Mouse (Mus musculus) neural tube, embryonic 14.5 days (tissue): ENCODE results near the gene 3110082I17Rik. TPM values are rescaled to one million over a fixed set of nuclear protein-coding genes. Genes with fewer than 3 reads are reported as not detected.

ENCODE experiments used
- ATAC-seq: fragments of 200-750 bp; cut with Nextera tagmentation; 2 replicates; pipeline ENCODE4 v1.8.0; 2017; ENCODE audit warnings: low read depth, mild to moderate bottlenecking, moderate TSS enrichment, moderate library complexity
- H3K27ac ChIP-seq: fragments of 300-500 bp; sonication (generic); 2 replicates; pipeline ENCODE4 v1.5.1; 2014; ENCODE audit warnings: low read depth, mild to moderate bottlenecking, control low read depth, low read length, moderate library complexity, mixed read lengths
- H3K27me3 ChIP-seq: fragments of 300-500 bp; sonication (generic); 2 replicates; pipeline ENCODE4 v1.6.1; 2014; ENCODE audit warnings: low read length; ENCODE audit not compliant: control insufficient read depth, insufficient read depth
- H3K36me3 ChIP-seq: fragments of 300-500 bp; sonication (generic); 2 replicates; pipeline ENCODE4 v1.6.1; 2014; ENCODE audit warnings: low read length, mixed read lengths; ENCODE audit not compliant: control insufficient read depth, insufficient read depth
- H3K4me1 ChIP-seq: fragments of 300-500 bp; sonication (generic); 2 replicates; pipeline ENCODE4 v1.6.1; 2014; ENCODE audit warnings: low read length; ENCODE audit not compliant: control insufficient read depth, insufficient read depth
- H3K4me2 ChIP-seq: fragments of 300-500 bp; sonication (generic); 2 replicates; pipeline ENCODE4 v1.6.1; 2014; ENCODE audit warnings: mild to moderate bottlenecking, low read depth, low read length, control low read depth
- H3K4me3 ChIP-seq: fragments of 300-500 bp; sonication (generic); 2 replicates; pipeline ENCODE4 v1.5.1; 2014; ENCODE audit warnings: low read depth, low read length, control low read depth, mixed read lengths
- H3K9ac ChIP-seq: fragments of 300-500 bp; sonication (generic); replicated peaks from 2 replicates; pipeline ENCODE4 v1.6.1; 2014; ENCODE audit warnings: low read depth, mild to moderate bottlenecking, control low read depth, low read length, mixed read lengths
- H3K9me3 ChIP-seq: fragments of 300-500 bp; sonication (generic); 2 replicates; pipeline ENCODE4 v1.6.1; 2016; ENCODE audit warnings: low read length; ENCODE audit not compliant: control insufficient read depth
- WGBS: fragments of 180-500 bp; shearing (Covaris S2); extraction: QIAGEN DNeasy Blood & Tissue Kit; methylation state at CpG from one replicate; pipeline ENCODE4 v1.1.7; 2014; 5-methylcytosine and 5-hydroxymethylcytosine counted together
- polyA plus RNA-seq: library from polyadenylated mRNA; unstranded; fragments of >200 nt; fragmentation: Nextera tagmentation; extraction: Ambion mirVana; gene quantifications from 2 replicates; pipeline ENCODE4 v1.2.1, GENCODE M21; 2014

3110082I17Rik gene
- polyA plus RNA-seq, 1 experiment from 2014 or later: 11.7 TPM

DNA sequence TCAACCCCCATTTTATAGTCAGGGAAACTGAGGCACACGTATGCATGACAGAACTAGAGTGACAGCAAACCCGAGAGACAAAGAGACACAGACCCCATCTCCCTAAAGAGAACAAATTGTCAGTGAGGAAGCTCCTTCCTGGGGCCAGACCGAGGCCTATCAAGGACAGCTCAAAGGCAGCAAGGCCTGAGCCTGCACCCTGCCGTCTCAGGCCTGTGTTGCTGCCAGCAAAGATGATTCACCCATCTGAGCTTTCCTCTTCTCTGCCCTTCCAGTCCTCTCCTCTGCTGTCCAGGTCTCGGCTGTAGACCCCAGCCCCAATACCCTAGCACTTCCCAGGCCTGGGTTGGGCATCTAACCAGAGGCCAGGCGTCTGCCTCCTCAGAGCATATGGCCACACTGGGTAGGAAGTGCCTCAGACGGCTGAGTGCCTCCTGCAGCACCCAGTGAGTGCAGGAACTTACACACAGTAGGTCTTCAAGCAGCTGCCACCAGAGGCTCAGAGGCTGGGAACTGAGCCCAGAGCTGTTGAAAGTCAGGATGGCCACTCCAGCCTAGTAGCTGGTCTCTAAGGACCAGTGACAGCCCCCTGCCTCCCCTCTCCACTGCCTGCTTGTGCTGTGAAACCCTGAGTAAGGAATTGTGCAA lies 133.2 kb downstream of the 3110082I17Rik start:
- no peak overlapping the region for H3K4me3 ChIP-seq
- WGBS: 74% methylated on average over 7 of the region's 7 CpGs

DNA sequence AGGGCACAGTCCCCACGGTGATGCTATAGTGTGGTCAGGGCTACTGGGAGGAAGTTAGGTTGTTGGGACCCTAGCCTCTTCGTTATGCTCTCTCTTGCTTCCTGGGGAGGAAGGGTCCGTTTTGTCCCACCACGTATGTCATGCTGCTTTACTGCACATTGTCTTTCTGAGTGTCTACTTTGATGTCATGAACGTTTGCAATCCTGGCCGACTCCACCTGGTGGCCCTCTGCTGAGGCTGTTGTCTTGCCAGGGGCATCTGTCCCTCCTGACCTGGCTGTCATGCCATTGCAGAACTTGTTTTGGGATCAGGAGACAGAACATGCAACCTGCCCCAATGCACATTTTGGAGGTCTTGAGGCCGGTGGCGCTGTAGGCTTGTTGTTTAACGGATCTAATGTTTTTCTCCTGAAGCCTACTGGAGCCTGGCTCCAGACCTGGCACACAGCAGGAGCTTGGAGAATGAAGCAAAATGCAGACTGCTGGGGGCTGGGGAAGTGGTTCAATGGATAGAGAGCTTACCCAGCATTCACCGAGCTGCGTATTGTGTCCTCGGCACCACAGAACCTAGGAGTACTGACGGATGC lies 134.1 kb downstream of the 3110082I17Rik start:
- Histone ChIP-seq H3K4me3 (no peak overlapping the region), H3K27ac (no peak overlapping the region), H3K4me1 (0 out of 2 replicates have a peak, but pooled peaks cover 3% of the 10 kb centered on the region), H3K27me3 (peaks cover 21% of the 10 kb centered on the region), H3K9ac (no peak overlapping the region), H3K9me3 (no peaks in the 10 kb centered on the region), H3K4me2 (peak overlapping the region; percentile 80; the same call in 1 of the 2 replicates), H3K36me3 (no peaks in the 10 kb centered on the region)
- no peak for ATAC-seq
- 60% methylated on average over 13 of the region's 13 CpGs for WGBS

More for the DNA sequence above, 133.2 kb downstream of the 3110082I17Rik start:
- Histone ChIP-seq H3K27ac (no peak overlapping the region), H3K27me3 (peaks cover 21% of the 10 kb centered on the region), H3K36me3 (no peaks in the 10 kb centered on the region), H3K9ac (no peak overlapping the region), H3K4me2 (no peak overlapping the region), H3K4me1 (0 out of 2 replicates have a peak, but pooled peaks cover 3% of the 10 kb centered on the region), H3K9me3 (no peaks in the 10 kb centered on the region)
- no peak for ATAC-seq

DNA sequence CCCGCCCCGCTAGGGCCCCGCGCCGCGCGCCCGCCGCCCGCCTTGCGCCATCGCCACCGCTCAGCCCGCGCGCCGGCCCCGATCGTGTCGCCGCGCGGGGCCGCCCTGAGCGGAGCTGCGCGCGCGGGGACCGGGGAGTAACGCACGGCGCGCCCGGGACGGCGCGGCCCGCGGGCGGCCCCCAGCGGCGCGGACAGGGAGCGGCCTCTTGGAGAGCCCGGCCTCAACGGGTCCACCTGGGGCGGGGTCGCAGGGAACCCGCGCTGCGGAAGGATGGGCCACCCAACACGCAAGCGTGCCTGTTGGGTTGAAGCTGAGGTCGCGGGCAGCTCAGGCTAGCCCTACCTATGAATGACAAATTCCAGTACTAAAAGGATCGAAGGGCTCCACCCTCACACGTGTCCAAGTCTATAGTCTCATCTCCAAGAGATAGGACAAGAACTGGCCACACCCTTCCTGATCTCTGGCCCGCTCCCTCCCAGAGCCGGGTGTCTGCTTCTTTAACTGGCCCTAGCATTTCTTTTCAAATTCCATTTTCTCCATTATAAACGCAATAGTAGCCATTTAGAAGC lies 134.8 kb downstream of the 3110082I17Rik start, which contains the start of gene Adap1:
Adap1 (minus strand) TSS at position 228 of the 572 bp plus-strand sequence.
- H3K9me3 ChIP-seq: no peaks in the 10 kb centered on the region
- peak within 1 kb of the TSS; percentile 57 for H3K27ac ChIP-seq
- WGBS: 4% methylated on average over 42 of the region's 61 CpGs
- H3K4me1 ChIP-seq: 0 out of 2 replicates have a peak, but pooled peaks cover 3% of the 10 kb centered on the region
- peak within 1 kb of the TSS; percentile 70 for H3K4me3 ChIP-seq
- peak; percentile 85 for ATAC-seq
- H3K4me2 ChIP-seq: peak within 1 kb of the TSS; percentile 80
- peaks cover 21% of the 10 kb centered on the region for H3K27me3 ChIP-seq
- peak within 1 kb of the TSS; percentile 88 for H3K9ac ChIP-seq
- no peaks in the 10 kb centered on the region for H3K36me3 ChIP-seq

DNA sequence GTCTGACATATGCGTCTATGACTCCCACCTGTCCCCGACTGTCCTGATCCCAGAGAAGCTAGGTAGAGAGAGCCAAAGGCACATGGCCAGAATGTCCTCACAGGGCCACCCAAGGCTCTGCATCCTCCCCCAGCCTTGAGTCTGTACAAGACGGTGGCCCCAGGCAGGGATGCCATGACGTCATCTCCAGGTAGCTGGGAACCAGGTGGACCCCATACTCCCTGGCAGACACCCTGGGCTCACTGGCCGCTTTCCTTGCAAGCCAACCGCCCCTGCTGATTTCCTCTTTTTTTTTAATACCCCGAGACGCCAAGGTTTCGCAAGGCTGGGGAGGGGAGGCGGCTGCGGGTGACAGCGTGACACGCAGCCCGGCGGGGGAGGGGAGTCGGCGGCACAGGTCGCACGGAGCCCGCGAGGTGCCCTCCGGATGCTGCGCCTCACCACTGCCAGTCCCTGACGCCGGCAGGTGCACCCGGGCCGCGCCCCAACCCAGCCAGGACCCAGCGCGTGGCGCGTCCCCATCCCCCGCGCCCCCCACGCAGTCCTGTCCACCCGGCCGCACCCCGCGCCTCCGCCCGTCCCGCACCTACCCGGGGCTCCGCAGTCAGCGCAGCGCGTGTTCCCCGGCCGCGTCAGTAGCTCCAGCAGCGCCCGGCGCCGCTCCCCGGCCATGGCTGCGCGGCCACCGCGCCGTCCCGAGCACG lies 135.5 kb downstream of the 3110082I17Rik start:
- Histone ChIP-seq H3K27ac (peak overlapping the region; percentile 57), H3K4me2 (peak overlapping the region; percentile 80), H3K9ac (peak overlapping the region; percentile 88), H3K4me3 (peak overlapping the region; percentile 70), H3K36me3 (no peaks in the 10 kb centered on the region), H3K27me3 (peaks cover 21% of the 10 kb centered on the region), H3K9me3 (no peaks in the 10 kb centered on the region), H3K4me1 (0 out of 2 replicates have a peak, but pooled peaks cover 3% of the 10 kb centered on the region)
- ATAC-seq: peak; percentile 62
- WGBS: 1% methylated on average over 62 of the region's 62 CpGs

DNA sequence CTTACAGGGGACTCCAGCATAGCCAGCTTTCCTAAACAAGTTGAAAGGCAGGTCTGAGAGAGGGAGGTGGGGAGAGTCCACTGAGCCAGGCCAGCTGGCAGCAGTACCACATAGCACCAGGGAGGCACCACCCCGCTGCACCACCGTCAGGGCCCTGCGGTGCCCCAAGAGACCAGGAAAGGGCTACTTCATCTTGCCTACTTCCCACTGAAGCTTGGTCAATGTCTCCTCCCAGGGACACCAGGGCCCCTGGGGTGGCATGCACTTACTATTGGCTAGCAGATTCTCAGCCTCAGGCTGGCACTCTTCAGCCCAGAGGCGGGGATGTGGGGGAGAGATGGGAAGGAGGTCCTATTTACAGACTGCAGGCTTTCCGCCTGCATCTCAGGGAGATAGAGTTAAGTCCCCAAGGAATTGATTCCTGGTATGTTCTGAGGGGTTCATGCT lies 136.3 kb downstream of the 3110082I17Rik start:
- no peak for ATAC-seq
- peaks cover 21% of the 10 kb centered on the region for H3K27me3 ChIP-seq
- peak overlapping the region; percentile 70 for H3K4me3 ChIP-seq
- no peaks in the 10 kb centered on the region for H3K36me3 ChIP-seq
- 0 out of 2 replicates have a peak, but pooled peaks cover 3% of the 10 kb centered on the region for H3K4me1 ChIP-seq
- H3K9me3 ChIP-seq: no peaks in the 10 kb centered on the region
- peak overlapping the region; percentile 80 for H3K4me2 ChIP-seq
- peak overlapping the region; percentile 88 for H3K9ac ChIP-seq
- 52% methylated on average over 5 of the region's 5 CpGs for WGBS
- H3K27ac ChIP-seq: no peak overlapping the region

DNA sequence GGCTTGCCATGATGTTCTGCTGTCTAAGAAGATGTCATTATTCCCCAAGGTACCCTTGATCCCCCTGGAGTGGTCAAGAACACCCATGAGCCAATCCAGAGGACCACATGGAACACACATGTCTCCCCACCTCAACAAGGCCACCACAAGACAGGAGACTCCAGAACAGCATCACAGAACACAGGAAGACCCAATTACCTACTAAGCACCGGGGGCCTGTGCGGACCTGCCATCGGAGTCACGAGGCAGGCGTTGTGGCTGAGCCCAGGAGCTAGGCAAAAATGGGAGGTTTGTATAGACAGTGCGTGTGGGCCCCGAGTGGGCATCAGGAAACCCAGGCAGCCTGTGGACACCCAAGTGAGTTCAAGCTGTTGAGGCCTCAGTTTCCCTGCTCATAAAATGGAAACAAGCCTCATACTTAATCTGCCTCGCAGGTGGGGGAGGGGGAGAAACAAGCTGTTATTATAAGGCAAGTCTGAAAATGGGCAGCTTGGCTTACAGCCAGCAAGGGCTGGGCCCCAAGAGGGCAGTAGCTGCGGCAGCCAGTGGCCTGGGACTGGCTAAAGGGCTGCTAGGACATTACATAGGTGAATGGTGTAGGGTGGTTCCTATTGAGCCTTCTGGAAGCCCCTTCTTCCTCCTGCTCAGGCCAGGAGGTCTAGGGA lies 136.9 kb downstream of the 3110082I17Rik start:
- no peak overlapping the region; the same call in 1 of the 2 replicates for H3K9ac ChIP-seq
- no peak for ATAC-seq
- H3K27ac ChIP-seq: no peak overlapping the region

DNA sequence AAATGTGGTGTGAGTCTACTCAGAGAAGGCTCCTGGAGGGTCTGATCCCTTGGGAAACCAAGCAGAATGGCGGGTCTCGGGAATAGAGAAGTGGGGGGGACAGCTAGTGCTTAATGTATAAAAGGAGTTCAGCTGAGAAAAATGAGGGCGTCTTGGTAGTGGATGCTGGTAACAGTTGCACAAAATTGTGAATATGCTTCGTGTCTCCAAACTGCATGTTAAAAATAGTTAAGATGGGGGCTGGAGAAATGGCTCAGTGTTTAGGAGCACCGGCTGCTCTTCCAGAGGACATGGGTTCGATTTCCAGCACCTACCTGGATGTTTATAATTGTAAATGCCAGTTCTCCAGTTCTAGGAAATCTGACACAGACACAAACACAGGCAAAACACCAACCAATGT lies 139.0 kb downstream of the 3110082I17Rik start:
- Histone ChIP-seq H3K27ac (no peak overlapping the region), H3K4me2 (no peak overlapping the region), H3K9me3 (no peaks in the 10 kb centered on the region), H3K9ac (no peak overlapping the region), H3K27me3 (peaks cover 17% of the 10 kb centered on the region), H3K4me3 (no peak overlapping the region), H3K36me3 (no peaks in the 10 kb centered on the region), H3K4me1 (0 out of 2 replicates have a peak, but pooled peaks cover 3% of the 10 kb centered on the region)
- no peak for ATAC-seq
- 89% methylated on average over 6 of the region's 6 CpGs for WGBS

More for the DNA sequence above, 136.9 kb downstream of the 3110082I17Rik start:
- no peaks in the 10 kb centered on the region for H3K9me3 ChIP-seq
- no peaks in the 10 kb centered on the region for H3K36me3 ChIP-seq
- H3K4me1 ChIP-seq: 0 out of 2 replicates have a peak, but pooled peaks cover 3% of the 10 kb centered on the region
- WGBS: 82% methylated on average over 9 of the region's 9 CpGs
- peak overlapping the region; percentile 80 for H3K4me2 ChIP-seq
- no peak overlapping the region for H3K4me3 ChIP-seq
- H3K27me3 ChIP-seq: peaks cover 21% of the 10 kb centered on the region

DNA sequence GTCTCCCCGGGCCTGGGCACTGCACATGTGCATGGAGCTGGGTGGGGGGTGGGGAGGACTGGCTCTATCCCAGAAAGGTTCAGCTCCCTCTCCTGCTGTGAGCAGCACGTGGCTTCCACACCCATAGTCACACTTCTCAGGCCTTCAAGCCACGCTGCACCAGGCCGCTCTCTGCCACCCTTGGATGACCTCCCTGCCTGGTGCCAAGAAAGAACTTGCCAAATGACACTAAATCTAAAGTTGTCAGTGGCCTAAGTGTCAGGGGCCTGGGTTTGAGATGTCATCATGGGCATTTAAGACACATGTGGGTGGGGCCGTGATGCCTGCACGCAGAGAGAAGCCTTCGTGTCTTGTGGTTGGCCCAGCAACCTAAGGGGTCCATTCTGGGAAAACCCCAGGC lies 139.9 kb downstream of the 3110082I17Rik start:
- Histone ChIP-seq H3K27ac (no peak overlapping the region), H3K9ac (no peak overlapping the region), H3K4me2 (no peak overlapping the region), H3K36me3 (no peaks in the 10 kb centered on the region), H3K4me3 (no peak overlapping the region), H3K27me3 (peaks cover 12% of the 10 kb centered on the region; the same call in 1 of the 2 replicates), H3K9me3 (no peaks in the 10 kb centered on the region), H3K4me1 (0 out of 2 replicates have a peak, but pooled peaks cover 3% of the 10 kb centered on the region)
- ATAC-seq: no peak
- 76% methylated on average over 7 of the region's 7 CpGs for WGBS
